Mouse (Mus musculus): ENCODE measurements at regions not wholly inside any gene's neighbourhood (a gene's known extent, or its start where the extent isn't known, plus 50 kb on each side); places are given as distances from the start of the nearest gene placed in this dataset.

DNA sequence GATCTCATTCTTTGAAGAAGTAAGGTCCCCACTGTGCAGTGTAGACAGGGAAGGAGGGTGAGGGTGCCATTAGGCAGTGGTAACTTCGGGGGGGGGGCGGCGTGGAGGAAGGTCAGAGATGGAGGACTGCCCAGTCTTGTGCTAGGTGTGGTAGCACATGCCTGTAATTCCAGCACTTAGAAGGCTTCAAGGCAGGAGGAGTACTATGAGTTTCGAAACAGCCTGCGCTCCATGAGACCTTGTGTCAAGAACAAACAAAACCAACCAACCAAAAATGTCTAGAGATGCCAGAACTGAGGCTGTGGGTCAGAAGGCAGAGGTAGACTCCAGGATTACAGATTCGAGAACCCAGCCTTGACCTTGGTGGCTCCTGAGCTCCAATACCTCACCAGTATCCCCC, 130.8 kb downstream of the Pja1 start:
- DNase-seq, result no peak

DNA sequence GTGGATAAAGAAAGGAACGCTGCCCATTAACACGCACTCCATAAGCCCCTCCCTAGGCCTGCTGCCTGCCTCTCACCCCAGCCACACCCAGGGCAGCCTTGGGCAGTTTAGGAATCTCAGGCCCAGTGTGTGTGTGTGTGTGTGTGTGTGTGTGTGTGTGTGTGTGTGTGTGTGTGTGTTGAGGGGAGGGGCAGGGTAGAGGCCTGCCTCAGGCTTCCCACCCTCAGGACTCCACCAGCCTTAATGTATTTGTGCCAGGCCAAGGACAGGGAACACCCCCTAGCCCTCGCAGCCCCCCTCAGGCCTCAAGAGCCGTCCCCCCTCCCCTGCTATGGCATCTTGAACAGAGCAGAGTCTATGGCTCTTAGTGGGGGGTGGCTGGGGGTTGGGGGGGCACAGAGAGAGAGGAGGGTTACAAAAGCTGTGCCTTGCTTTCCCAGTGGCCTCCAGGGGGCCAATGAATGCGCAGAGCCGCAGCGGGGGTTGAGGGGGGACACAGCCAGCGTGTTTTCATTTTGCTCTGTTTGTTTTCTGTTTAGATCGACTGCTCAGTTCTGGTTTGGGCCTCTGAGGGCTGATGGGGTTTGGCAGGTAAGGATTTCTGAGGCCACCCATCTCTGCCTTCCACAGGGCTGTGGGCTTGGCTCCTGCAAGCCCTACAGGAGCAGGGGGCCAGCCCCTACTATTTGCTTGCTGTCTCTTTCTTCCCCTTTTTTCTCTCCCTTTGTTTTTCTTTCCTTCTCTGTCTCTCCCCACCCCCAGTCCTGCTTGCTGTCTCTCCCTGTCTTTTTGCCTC, 131.8 kb downstream of the Pja1 start:
- DNase-seq, result no peak

- DNase-seq, result no peak
Measured at GRCm38 (mm10) chrX:99336616-99337553, 134.2 kb downstream of the Pja1 start.

- DNase-seq, result no peak
Measured at GRCm38 (mm10) chrX:99335886-99336589, 135.0 kb downstream of the Pja1 start.

DNA sequence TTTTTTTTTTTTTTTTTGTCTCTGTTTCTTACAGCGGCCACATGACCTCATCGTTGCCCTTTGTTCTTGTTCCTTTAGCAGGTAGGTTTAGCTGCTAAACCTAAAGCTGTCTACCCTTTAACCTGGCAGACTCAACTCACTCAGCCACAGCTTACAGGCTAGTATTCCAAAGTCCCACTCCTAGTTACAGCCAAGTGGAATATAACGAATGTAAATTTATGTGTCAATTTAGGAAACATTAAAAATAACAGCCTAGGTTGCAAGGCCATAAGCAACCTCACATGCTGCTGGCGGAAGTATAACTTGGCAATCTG, 138.7 kb downstream of the Pja1 start:
- peak; percentile 21 for DNase-seq

- DNase-seq, result peak; percentile 1
Measured at GRCm38 (mm10) chrX:99331764-99332456, 139.2 kb downstream of the Pja1 start.

GRCm38 (mm10) chrX:99330386-99330785, 140.7 kb downstream of the Pja1 start:
- no peak for DNase-seq

DNA sequence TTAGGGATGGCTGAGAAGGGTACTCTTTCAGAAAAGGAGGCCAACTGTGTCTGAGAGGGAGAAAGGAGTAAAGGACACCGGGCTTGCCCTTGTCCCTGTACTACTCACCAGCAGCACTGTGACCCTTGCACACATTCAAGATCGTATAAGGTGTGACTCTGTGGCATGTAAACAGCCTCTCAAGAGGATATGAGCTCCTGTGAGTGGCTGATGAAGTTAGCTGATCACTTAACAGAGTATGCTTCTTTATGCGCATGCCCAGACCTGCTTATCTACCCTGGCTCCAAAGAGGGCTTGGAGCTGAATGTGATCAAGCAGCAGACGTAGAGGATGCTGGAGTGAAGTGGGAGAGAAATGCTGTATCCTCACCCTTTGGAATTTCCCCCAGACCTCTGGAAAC, 142.5 kb downstream of the Pja1 start:
- DNase-seq, result peak; percentile 1

GRCm38 (mm10) chrX:99326167-99326566, 144.9 kb downstream of the Pja1 start:
- DNase-seq, result peak; percentile 44

- peak; percentile 58 for DNase-seq
Measured at GRCm38 (mm10) chrX:99325460-99325859, 145.6 kb downstream of the Pja1 start.

DNA sequence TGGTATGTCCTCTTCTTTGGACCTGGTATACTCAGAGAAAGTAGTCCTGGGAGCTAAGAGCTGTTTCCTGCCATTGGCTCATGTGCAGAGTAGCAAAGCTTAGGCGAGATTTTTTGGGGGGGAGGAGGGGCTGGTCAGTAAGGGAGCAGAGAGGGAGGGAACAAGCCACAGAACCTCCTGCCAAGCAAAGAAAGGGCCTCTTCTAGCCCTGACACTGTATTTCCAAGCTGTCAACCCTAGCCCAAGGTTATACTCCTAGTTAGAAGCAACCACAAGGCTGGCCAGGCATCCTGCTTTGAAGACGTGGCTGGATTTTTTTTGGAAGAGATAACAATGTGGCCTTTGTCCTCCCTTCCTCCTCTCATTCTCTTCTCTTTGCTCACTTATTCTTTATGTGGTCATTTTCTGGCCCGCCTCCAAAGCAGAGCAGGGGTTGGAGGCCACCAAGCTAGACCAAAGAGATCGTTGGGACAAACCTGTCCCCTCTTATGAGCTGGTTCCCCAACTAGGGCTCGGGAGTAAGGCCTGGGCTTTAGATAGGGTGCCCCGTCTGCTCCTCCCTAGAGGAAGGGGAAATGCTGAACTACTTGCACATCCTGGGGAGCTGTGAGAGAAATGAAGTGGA, 146.4 kb downstream of the Pja1 start:
- no peak for DNase-seq

- no peak for DNase-seq
Measured at GRCm38 (mm10) chrX:99319791-99320190, 151.3 kb downstream of the Pja1 start.

GRCm38 (mm10) chrX:99319163-99319562, 151.9 kb downstream of the Pja1 start:
- peak; percentile 6 for DNase-seq

- DNase-seq, result peak; percentile 35
Measured at GRCm38 (mm10) chrX:99318141-99318540, 152.9 kb downstream of the Pja1 start.

GRCm38 (mm10) chrX:99317736-99318135, 153.3 kb downstream of the Pja1 start:
- DNase-seq, result peak; percentile 2

DNA sequence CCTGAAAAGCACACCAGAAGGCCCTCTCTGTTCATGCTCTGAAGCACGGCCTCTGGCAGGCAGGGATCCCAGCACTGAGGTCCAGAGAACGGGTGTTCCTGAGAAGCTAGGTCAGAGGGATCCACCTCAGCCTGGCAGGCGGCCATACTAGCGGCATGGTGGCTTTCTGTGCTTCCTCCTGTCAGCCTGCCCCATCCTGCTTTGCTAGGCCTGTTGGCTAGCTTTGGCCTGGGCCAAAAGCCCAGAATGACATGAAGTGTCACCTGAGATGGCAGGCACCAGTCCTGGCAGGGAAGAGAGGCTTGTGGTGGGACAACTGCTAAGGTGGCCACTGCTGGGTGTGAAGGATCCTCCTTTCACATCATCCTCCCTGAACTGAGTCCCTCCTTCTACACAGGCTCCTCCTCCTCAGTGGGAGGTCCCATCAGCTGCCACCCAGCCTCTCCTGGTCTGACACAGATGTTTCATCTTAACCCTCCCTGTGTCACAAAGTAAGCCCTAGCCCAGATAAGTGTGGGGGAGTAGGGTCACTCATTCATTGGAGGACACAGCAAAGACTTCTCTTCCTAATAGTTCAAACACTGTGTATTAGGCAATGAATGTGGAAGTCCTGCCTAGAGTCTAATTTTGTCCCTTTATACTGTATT, 154.5 kb downstream of the Pja1 start:
- DNase-seq, result peak; percentile 39

DNA sequence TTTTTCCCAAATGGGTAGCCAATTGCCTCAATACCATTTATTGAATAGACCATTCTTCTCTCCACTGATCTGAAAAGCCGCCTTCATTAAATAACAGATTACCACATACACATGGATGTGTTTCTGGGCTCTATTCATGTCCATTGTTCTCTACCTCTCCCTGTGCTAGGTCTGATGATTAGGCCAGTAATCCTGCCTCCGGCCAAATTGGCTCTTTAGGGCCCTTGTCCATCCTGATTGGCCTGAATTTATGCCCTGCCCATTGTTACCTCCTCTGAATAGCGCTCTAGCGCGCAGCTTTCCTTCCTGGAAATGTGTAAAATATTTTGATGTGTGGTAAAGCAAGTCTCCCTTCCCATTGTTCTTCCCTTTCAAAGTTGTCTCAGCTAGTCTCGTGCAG, 163.2 kb downstream of the Efnb1 start:
- no peak for DNase-seq

DNA sequence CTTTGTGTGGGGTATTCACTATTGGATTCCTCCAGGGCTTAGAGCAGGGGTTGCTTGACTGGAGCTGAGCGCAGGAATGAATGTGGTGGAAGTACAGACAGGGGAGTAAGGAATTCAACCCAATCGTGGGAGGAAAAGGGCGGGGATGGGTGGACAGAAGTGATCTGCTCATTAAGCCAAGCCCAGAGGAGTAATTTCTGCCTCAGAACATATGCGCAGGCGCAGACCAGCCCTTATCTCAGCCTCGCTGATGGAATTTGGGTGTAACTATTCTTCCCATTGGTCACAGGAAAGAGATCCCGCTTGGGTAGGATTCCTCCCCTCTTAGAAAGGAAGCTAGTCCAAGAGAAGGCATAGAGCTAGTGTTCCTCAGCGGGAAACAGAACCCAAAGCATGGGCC, 158.8 kb downstream of the Efnb1 start:
- DNase-seq, result peak; percentile 46

DNA sequence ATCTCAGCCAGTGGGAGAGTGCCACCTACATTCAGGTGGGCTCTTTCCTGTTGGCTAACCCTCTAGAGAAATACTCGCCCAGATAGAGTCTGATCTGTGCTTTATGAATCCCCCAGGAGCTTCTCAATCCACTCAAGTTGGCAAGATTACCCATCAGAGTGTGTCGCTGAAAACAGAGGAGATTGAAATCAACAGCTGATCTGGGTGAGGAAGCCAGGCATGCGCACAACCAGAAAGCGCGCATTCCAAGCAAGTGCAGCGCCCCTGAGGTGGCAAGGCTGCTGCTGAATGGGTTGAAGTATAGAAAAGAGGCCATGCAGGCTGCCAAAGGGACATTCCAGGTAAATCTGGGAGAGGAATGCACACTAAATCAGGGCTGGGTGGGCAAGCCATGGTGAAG, 158.0 kb downstream of the Efnb1 start:
- no peak for DNase-seq

DNA sequence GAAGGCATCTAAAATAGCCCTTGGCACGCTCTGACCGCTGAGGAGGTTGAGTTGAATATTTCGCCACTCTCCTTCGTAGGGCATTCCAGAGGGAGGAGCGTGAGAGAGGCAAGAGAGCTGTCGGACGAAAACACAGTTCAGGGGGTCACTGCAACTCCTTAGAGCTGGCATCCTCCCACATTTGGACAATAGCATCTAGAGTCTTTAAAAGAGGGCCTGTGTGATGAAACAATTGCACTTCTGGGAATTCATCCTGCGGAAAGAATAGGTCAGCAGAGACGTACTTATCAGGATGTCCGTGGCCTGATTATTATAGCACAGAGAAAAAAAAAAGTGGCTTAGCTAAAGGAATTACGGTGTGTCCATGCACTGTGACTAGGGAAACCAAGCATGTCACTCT, 156.8 kb downstream of the Efnb1 start:
- DNase-seq, result peak; percentile 35

DNA sequence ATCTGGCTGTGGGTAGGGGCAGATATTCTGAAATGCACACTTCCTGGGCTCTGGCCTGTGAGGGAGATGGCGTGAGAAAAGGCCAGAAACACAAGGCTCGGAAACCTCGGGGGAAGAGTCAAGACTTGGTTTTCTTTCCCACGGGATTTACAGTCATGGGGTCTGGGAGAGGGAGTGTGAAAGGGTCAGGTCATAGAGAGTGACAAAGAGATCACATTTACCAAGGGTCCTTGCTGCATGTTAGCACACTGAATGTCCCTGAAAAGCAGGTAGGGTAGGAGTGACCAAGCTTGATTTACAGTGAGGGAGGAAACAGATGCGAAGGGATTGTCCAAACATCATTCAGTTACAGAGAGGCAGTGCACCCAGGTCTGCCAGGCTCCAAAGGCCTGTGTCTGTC, 156.0 kb downstream of the Efnb1 start:
- DNase-seq, result no peak

- peak; percentile 31 for DNase-seq
Measured at GRCm38 (mm10) chrX:99291423-99291963, 155.6 kb downstream of the Efnb1 start.

Measured in kidney, adult 11 months (tissue).